Mouse (Mus musculus) monocyte, adult 5-6 weeks (primary cell): ENCODE data around the gene Pdzk1ip1. TPM values are rescaled to one million over a fixed set of nuclear protein-coding genes. Genes with fewer than 3 reads are reported as not detected.

Experiments
- ATAC-seq: fragments of 153-309, 156-312 bp; replicated peaks from 2 replicates; pipeline ENCODE4 v1.8.0; 2017; ENCODE audit warnings: mild to moderate bottlenecking; ENCODE audit not compliant: low TSS enrichment, insufficient number of reproducible peaks, severe bottlenecking, poor library complexity, low FRiP score
- total RNA-seq: library from RNA; stranded (forward); fragments of 200-1000, 200-491, 200-594 nt; gene quantifications from 3 replicates; pipeline ENCODE4 v1.2.3, GENCODE M21; 2017

Pdzk1ip1 gene
- 3.3 to 4.9 TPM in 2 of 3 replicates, not detected in the other for total RNA-seq

DNA sequence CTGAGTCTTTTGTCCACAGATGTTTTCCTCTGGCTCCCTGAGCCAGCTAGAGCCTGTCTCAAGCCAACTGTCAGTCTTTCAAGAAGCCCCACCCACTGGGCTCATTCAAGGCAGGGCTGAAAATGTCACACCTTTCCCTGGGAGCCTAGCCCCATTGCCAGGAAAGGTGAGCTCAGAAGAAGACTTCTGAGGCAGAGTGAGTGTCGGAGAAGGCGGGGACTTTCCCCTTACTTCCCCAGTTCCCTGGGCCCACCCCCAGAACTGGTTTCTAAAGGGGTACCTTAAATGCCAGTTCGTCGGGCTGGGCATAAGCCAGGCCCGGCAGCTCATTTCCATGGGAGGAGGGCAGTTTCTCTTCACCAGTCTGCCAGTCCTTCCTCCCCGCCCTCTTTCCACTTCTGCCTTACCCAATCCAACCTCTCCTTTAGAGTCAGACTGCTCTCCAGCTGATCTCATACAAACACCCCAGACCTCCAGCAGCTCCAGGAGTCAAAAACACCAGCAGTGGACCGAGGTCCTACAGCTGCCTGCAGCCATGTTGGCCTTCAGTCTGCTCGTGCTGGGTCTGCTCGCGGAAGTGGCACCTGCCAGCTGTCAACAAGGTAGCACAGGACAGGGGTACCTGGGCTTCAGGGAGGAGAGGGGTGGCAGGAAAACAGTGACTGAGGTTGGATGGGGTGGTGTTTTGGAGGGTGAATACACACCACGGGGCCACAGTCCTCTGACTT is at the start of gene Pdzk1ip1:
Gene Pdzk1ip1, plus strand, starts transcription at position 98 of the 728 bp plus-strand sequence.
- no peak; the same call in 1 of the 2 replicates for ATAC-seq

- ATAC-seq = no peak
Observed at GRCm38 (mm10) chr4:115045621-115046020, 42.9 kb upstream of the Pdzk1ip1 start.

- ATAC-seq = peak; percentile 71
Observed at GRCm38 (mm10) chr4:115047750-115048149, 40.8 kb upstream of the Pdzk1ip1 start.

DNA sequence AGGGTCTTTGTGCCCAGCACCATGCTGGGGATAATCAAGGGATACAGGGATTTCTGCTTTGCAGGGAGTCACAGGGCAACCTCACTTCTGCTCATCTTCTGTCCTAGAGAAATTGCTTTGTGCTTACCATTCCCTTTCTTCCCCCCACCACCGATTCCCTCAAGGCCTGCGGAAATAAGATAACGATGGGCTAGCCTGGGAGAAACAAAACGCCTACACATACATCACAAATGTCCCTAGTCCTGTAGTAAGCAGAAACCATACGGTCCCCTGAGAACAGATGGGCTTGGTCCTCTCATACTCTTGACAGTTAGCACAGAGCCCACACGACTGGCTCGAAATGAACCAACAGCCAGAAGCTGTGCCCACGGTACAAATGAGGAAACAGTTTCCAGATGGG is 40.3 kb upstream of the Pdzk1ip1 start:
- no peak for ATAC-seq

DNA sequence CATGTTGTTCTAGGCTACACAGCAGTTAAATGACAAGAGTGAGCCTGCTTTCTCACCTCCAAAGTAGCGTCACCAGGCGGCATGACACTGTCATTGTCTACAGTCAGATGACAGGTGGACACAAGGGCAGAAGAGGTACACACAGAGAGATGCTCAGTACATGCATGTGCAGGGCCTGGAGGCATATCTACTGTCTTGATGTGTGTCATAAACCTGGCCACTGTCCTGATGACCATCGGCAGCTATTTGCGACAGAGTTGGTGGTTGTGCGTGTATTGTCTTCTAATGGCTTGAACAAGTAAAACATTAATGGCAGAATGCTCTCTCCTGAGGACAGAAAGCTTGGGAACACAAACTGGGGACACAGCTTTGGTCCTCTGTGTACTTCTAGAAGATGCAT is 37.3 kb upstream of the Pdzk1ip1 start:
- no peak for ATAC-seq

GRCm38 (mm10) chr4:115052343-115053005 is 36.0 kb upstream of the Pdzk1ip1 start:
- ATAC-seq = no peak; the same call in 1 of the 2 replicates

- no peak for ATAC-seq
Observed at GRCm38 (mm10) chr4:115055044-115055443, 33.5 kb upstream of the Pdzk1ip1 start.

DNA sequence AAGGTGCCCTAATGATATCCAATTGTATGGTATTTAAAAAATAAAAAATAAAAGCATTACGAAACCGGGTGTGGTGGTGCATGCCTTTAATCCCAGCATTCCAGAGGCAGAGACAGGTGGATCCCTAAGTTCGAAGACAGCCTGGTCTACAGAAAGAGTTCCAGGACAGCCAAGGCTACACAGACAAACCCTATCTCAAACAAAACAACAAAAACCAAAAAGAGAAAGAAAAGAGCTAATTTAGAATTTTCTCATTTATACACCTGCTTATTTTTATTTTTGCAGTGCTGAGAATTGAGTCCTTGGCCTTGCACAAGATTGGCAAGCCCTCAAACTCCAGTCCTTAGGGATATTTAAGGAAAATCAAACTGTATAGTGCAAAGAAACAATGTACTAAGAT is 32.8 kb upstream of the Pdzk1ip1 start:
- no peak for ATAC-seq

DNA sequence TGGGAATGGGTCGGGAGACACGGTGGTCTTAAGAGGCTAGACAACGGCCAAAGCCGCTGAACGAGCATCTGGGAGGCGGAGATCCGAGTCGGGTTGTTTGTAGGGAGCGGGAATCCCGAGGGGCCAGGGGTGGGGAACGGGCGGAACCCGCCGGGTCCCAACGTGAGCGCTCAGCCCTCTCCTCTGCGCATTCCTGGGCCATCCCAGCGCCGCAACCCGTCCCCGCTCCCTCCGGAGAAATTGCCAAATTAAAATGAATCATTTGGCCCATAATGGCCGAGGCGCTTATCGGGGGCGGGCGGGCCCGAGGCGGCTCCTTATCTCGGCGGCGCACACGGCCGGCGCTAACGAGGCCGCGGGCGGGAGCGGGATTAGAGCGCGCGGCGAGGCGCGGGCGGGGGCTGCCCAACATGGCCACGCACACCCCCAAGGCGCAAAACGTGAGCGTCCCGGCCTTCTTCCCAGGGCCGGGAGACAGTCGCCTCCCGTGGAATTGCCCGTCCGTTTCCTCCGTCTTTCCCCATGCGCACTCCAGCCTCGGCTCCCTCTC is 32.1 kb upstream of the Pdzk1ip1 start, which contains the start of gene Tal1:
Gene Tal1, plus strand, starts transcription at position 56 of the 550 bp plus-strand sequence.
- no peak for ATAC-seq

- ATAC-seq = peak; percentile 32; the same call in 1 of the 2 replicates
Observed at GRCm38 (mm10) chr4:115056921-115057673, 31.4 kb upstream of the Pdzk1ip1 start.

- ATAC-seq = no peak
Observed at GRCm38 (mm10) chr4:115057674-115058316, 30.7 kb upstream of the Pdzk1ip1 start.

- no peak for ATAC-seq
Observed at GRCm38 (mm10) chr4:115058317-115058761, 30.2 kb upstream of the Pdzk1ip1 start.

GRCm38 (mm10) chr4:115058871-115059590 is 29.5 kb upstream of the Pdzk1ip1 start:
- ATAC-seq = no peak

DNA sequence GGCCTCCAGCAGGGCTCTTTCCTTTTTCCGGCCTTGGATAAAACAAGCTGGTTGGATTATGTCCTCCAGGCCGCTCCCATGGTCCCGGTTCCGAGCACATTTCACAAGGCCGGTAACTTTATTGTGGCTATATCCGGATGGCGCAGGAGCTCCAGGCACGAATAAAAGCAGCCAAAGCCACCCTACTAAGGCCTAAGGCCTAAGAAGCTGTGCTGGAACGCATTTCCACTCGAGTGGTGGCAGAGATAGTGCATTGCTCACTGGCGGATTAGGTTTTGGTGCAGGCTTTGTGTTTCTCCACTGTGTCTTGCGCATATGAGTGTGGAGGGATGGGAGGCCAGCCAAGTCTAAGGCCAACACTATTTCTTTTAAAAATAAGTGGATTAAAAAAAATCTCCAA is 28.6 kb upstream of the Pdzk1ip1 start:
- no peak for ATAC-seq

GRCm38 (mm10) chr4:115060753-115061152 is 27.8 kb upstream of the Pdzk1ip1 start:
- ATAC-seq = no peak

- no peak for ATAC-seq
Observed at GRCm38 (mm10) chr4:115062540-115062874, 26.0 kb upstream of the Pdzk1ip1 start.

DNA sequence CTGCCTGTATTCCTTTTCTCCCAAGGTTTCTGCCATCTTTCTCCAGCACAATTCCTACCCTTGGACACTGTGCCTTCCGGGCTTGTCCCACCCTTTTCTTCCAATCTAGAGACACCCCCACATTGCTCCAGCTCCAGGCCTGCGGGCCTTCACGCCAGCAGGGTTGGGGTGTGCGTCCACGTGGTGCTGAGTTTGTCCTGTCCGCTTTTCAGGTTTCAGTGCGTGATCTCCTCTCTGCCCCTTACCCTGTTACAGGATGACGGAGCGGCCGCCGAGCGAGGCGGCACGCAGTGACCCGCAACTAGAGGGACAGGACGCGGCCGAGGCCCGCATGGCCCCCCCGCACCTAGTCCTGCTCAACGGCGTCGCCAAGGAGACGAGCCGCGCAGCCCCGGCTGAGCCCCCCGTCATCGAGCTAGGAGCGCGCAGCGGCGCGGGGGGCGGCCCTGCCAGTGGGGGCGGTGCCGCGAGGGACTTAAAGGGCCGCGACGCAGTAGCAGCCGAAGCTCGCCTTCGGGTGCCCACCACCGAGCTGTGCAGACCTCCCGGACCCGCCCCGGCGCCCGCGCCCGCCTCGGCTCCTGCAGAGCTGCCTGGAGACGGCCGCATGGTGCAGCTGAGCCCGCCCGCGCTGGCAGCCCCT is 25.5 kb upstream of the Pdzk1ip1 start:
- no peak for ATAC-seq
